Mouse (Mus musculus): Measurements from ENCODE around the gene Map3k12. TPM values are rescaled to one million over a fixed set of nuclear protein-coding genes. Genes with fewer than 3 reads are reported as not detected.

Gene Map3k12
- polyA plus RNA-seq, 2 experiments from 2014 or later = 6.8 to 8.1 TPM

- ATAC-seq = no peak
Observed at GRCm38 (mm10) chr15:102459381-102459780, 57.5 kb downstream of the Map3k12 start.

GRCm38 (mm10) chr15:102458904-102459317, 58.0 kb downstream of the Map3k12 start, which contains the start of gene Prr13:
TSS of gene Prr13 (plus strand) at chr15:102459028.
- peak; percentile 93 for ATAC-seq

GRCm38 (mm10) chr15:102458050-102458736, 58.7 kb downstream of the Map3k12 start:
- ATAC-seq = peak; percentile 13

GRCm38 (mm10) chr15:102455993-102456392, 60.9 kb downstream of the Map3k12 start:
- ATAC-seq = no peak

- no peak for ATAC-seq
Observed at GRCm38 (mm10) chr15:102451666-102452430, 65.0 kb downstream of the Map3k12 start.

- no peak for ATAC-seq
Observed at GRCm38 (mm10) chr15:102450928-102451327, 65.9 kb downstream of the Map3k12 start.

- no peak for ATAC-seq
Observed at GRCm38 (mm10) chr15:102449366-102449765, 67.5 kb downstream of the Map3k12 start.

Other genes with a start within 250 kb of the Map3k12 start
- gene Gm9918, start 246.5 kb downstream of the Map3k12 start, polyA plus RNA-seq (2017; shearing (Covaris generic)) = not detected
- gene Mfsd5, start 237.6 kb downstream of the Map3k12 start, polyA plus RNA-seq (2017; shearing (Covaris generic)) = 10 to 100 TPM; 28.3 to 31.4 TPM
- gene Espl1, start 220.8 kb downstream of the Map3k12 start, polyA plus RNA-seq (2017; shearing (Covaris generic)) = 1 to 10 TPM; 1.5 to 6.7 TPM
- 1,000 to 10,000 TPM; 1,296 to 1,302 TPM for gene Pfdn5, start 190.9 kb downstream of the Map3k12 start, polyA plus RNA-seq (2017; shearing (Covaris generic))
- 100 to 1,000 TPM; 119 to 124 TPM for gene Myg1, start 185.4 kb downstream of the Map3k12 start, polyA plus RNA-seq (2017; shearing (Covaris generic))
- gene Aaas, start 166.3 kb downstream of the Map3k12 start, polyA plus RNA-seq (2017; shearing (Covaris generic)) = 10 to 100 TPM; 41.7 to 63.7 TPM
- gene Sp7, start 149.9 kb downstream of the Map3k12 start, polyA plus RNA-seq (2017; shearing (Covaris generic)) = not detected
- gene Sp1, start 110.9 kb downstream of the Map3k12 start, polyA plus RNA-seq (2017; shearing (Covaris generic)) = 10 to 100 TPM; 19.0 to 22.2 TPM
- under 1 TPM; 0.63 to 0.71 TPM for gene Amhr2, start 71.7 kb downstream of the Map3k12 start, polyA plus RNA-seq (2017; shearing (Covaris generic))
- 1,000 to 10,000 TPM; 1,029 to 1,286 TPM for gene Prr13, start 58.0 kb downstream of the Map3k12 start, polyA plus RNA-seq (2017; shearing (Covaris generic))
- 100 to 1,000 TPM; 198 to 220 TPM for gene Pcbp2, start 46.5 kb downstream of the Map3k12 start, polyA plus RNA-seq (2017; shearing (Covaris generic))
- gene Gm10337, start 13.3 kb downstream of the Map3k12 start, polyA plus RNA-seq (2017; shearing (Covaris generic)) = not detected
- 10 to 100 TPM; 24.9 to 41.9 TPM for gene Tarbp2, start 1.1 kb upstream of the Map3k12 start, polyA plus RNA-seq (2017; shearing (Covaris generic))
- gene Npff, start 7.9 kb upstream of the Map3k12 start, polyA plus RNA-seq (2017; shearing (Covaris generic)) = 1 to 10 TPM; 4.6 to 5.5 TPM
- gene Gm28047, start 108.0 kb upstream of the Map3k12 start, polyA plus RNA-seq (2017; shearing (Covaris generic)) = 1 to 10 TPM in 1 of 2 experiments, not detected in 1; 1.5 TPM
- gene Atf7, start 108.4 kb upstream of the Map3k12 start, polyA plus RNA-seq (2017; shearing (Covaris generic)) = 10 to 100 TPM; 41.4 to 42.2 TPM
- gene Atp5g2, start 155.3 kb upstream of the Map3k12 start, polyA plus RNA-seq (2017; shearing (Covaris generic)) = 10 to 100 TPM; 59.6 to 89.5 TPM
- gene Calcoco1, start 205.1 kb upstream of the Map3k12 start, polyA plus RNA-seq (2017; shearing (Covaris generic)) = 10 to 100 TPM; 37.8 to 60.1 TPM